Mouse (Mus musculus) embryonic fibroblast, embryonic 13.5 days (primary cell): ENCODE measurements around the gene Supt20. TPM values are rescaled to one million over a fixed set of nuclear protein-coding genes. Genes with fewer than 3 reads are reported as not detected.

Experiments used
- H3K27ac ChIP-seq: 2 replicates; pipeline ENCODE4 v1.5.1; 2012; ENCODE audit warnings: low read length, control low read depth, inconsistent platforms; ENCODE audit not compliant: insufficient read depth
- H3K4me1 ChIP-seq: 2 replicates; pipeline ENCODE4 v1.6.1; 2011; ENCODE audit warnings: low read length; ENCODE audit not compliant: control insufficient read depth, insufficient read depth
- H3K4me3 ChIP-seq: 2 replicates; pipeline ENCODE4 v1.5.1; 2011; ENCODE audit warnings: mild to moderate bottlenecking, control low read depth, low read length; ENCODE audit not compliant: insufficient read depth
- CTCF ChIP-seq: IDR thresholded peaks from 2 replicates; pipeline ENCODE4 v1.5.1; 2011; ENCODE audit warnings: mild to moderate bottlenecking, control low read depth, low read length, moderate library complexity, borderline replicate concordance; ENCODE audit not compliant: insufficient read depth
- POLR2A ChIP-seq: IDR thresholded peaks from 2 replicates; pipeline ENCODE4 v1.6.1; 2011; ENCODE audit warnings: low read depth, mild to moderate bottlenecking, control low read depth, low read length, moderate library complexity
- polyA plus RNA-seq: library from polyadenylated mRNA; stranded (reverse); fragments of >200 nt; gene quantifications from 2 replicates; pipeline ENCODE4 v1.2.4, GENCODE M21; 2011; ENCODE audit warnings: low read depth; ENCODE audit not compliant: missing spikeins, insufficient read length

Gene Supt20
- polyA plus RNA-seq, 1 experiment, result 121 TPM

DNA sequence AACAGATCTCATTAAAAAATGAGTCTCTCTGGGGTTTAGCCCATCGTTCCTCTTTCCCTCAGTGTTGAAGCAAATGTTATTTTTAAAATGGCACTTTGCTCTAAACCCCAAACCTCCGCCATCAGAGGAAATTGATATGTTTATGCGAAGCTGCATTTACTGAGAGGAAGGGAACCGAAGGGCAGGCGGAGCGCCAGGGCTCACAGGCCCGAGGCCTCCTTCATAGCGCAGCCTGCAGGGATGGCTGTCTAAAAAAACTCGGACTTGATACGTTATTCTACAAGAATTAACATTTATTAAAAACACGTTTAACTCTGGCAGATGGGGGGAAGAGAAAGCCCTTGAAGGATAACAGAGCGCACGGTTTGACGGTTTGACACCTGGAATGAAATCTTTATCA is 73.4 kb downstream of the Supt20 start:
- no peaks in the 10 kb centered on the region for H3K4me1 ChIP-seq
- no peak overlapping the region for H3K27ac ChIP-seq
- H3K4me3 ChIP-seq, result no peak overlapping the region
- TF ChIP-seq CTCF, result no peak
- no peak for TF ChIP-seq POLR2A

DNA sequence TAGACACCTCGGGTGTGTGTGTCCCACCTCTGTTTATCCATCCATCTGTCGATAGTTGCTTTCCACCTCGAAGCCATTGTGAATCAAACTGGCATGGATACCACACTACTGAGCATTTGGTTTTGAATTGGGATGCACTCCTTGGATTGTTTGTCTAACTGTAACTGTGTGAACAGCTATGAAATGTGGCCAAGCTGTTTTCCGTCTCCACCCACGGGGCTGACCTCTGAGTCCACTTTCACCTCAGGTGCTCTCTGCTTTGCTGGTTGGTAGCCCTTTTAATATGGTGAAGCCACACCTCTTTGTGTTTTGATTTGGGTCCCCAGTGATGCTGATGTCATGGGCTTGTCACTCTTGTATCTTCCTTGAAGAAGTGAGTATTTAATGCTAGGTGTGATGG is 74.2 kb downstream of the Supt20 start:
- Histone ChIP-seq H3K27ac (no peak overlapping the region), H3K4me1 (no peaks in the 10 kb centered on the region), H3K4me3 (no peak overlapping the region)
- TF ChIP-seq CTCF (no peak), POLR2A (no peak)

DNA sequence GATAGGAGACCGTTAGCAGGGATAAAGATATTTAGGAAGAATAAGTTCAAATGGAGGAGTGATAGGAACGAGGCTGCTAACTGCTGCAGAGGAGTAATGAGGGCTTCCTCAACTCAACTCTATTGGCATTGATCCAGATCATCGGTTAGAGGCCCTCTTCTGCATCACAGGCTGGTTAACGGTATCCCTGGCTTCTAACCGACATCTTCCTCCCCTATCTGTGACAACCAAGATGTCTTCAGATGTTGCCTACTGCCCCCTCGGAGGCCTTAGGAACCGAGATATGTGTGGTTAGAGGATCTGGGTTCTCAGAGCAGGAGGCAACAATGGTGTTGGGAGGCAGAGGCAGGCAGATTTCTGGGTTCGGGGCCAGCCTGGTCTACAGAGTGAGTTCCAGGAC is 76.0 kb downstream of the Supt20 start:
- Histone ChIP-seq H3K4me3 (no peak overlapping the region), H3K4me1 (no peaks in the 10 kb centered on the region), H3K27ac (no peak overlapping the region)
- TF ChIP-seq POLR2A (no peak), CTCF (no peak)

DNA sequence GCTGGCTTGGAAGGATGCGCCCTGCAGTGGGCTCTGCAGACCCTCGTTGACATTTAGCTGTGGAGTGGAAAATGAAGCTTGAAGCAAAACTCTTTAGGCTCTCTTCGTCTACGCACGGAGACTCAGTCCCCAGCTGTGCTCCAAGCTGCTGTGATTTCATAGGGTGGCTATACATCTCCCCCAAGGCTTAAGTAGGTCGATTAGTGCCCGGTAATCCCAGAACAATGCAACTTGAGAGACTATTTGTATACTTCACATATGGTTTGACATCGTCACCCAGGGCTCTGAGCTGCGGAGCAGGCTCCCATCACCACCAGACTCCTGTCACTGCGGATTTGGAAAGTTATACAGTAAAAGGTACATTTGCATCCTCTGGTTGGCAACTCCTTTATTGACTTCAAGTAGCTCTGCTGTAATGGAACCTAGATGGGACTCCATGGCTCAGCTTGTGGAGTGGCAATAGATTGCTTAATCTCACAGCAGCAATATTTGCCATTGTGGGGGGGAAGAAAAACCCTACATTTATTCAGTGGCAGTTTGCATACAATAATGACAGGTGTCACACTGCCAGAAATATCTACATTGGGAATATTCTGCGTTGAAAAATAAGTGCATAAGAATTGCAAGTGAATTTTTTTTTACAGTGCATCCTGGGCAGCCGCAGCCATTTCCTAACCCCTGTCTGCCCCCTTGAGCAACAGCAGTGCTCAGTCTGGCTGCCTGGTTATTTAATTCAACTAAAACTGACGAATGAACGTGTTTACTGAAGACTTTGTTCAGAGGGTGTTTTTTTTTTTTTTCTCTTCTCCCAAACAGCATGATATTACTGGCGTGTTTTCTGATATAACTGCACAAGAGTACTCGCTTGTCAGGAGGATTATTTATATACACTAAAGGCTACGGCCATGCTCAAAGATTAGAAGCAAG is 77.0 kb downstream of the Supt20 start:
- Histone ChIP-seq H3K4me3 (no peak overlapping the region), H3K27ac (no peak overlapping the region), H3K4me1 (no peaks in the 10 kb centered on the region)
- TF ChIP-seq CTCF (no peak), POLR2A (no peak)

DNA sequence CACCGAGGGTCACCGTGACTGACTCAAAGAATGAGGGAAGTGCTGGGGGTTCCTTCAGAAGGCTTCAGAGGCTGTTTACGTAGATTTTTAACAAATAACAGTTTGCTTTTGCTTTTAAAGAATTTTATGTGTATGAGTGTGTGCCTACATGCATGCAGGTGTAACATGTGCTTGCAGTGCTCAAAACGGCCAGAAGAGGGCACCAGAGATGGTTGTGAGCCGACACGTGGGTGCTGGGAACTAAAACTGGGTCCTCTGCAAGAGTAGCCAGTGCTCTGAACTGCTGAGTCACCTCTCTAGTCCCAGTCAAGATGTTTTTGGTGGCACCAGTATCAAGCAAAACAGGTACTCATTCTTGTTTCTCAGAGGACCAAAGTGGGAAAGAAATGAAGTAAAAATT is 81.0 kb downstream of the Supt20 start:
- H3K4me3 ChIP-seq, result no peak overlapping the region
- TF ChIP-seq CTCF, result no peak
- TF ChIP-seq POLR2A, result no peak
- no peaks in the 10 kb centered on the region for H3K4me1 ChIP-seq
- H3K27ac ChIP-seq, result no peak overlapping the region

DNA sequence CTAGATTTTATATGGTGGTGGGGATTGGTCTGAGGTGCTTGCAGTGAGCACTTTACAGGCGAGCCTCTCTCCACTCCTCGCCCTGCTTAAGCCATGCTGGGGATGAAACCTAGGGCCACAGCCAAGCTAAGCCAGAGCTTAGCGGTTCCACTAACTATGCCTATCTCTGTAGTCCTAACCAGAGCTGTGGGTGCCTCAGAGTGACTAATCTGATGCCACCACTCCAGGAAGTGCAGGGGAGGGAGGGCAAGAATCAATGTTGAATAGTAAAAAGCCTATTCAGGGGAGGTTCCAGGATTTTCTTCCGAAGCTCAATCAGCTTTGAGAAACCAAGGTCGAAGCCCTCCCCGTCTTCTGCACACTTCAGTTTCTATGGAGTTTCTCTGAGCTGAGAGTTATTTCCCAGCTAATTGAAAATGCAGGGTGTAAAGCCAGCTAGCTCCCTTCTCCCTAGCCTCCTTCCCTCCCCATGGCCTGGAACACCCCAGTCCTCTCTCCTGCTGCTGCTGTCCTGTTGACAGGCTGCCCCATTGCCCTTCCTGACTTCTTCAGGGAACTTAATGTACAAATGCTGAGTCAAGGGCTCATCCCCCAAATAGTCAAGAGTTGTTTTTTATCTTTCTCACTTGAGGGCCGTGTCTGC is 83.5 kb downstream of the Supt20 start:
- Histone ChIP-seq H3K4me1 (no peaks in the 10 kb centered on the region), H3K4me3 (no peak overlapping the region), H3K27ac (no peak overlapping the region)
- TF ChIP-seq POLR2A, result no peak
- TF ChIP-seq CTCF, result no peak

Other genes with a start within 250 kb of the Supt20 start
- gene Gm21958, start 21.5 kb downstream of the Supt20 start, polyA plus RNA-seq, result not detected in 2 replicates
- gene Exosc8, start 42.6 kb downstream of the Supt20 start, polyA plus RNA-seq, result 57.4 and 81.5 TPM in 2 replicates
- gene Alg5, start 42.7 kb downstream of the Supt20 start, polyA plus RNA-seq, result 51.9 and 58.3 TPM in 2 replicates
- gene Smad9, start 62.8 kb downstream of the Supt20 start, polyA plus RNA-seq, result 1.3 and 1.5 TPM in 2 replicates
- gene Rfxap, start 115.0 kb downstream of the Supt20 start, polyA plus RNA-seq, result 11.4 and 18.5 TPM in 2 replicates
- not detected in 2 replicates for gene Sertm1, start 223.1 kb downstream of the Supt20 start, polyA plus RNA-seq